Mouse (Mus musculus) heart, embryonic 12.5 days (tissue): ENCODE data around the gene Eif3k. TPM values are rescaled to one million over a fixed set of nuclear protein-coding genes. Genes with fewer than 3 reads are reported as not detected.

Source experiments
- ATAC-seq: fragments of 200-750 bp; cut with Nextera tagmentation; 2 replicates; pipeline ENCODE4 v1.8.0; 2017; ENCODE audit warnings: moderate TSS enrichment, moderate library complexity; ENCODE audit not compliant: insufficient number of reproducible peaks, low FRiP score
- H3K27ac ChIP-seq: fragments of 300-500 bp; sonication (generic); 2 replicates; pipeline ENCODE4 v1.5.1; 2016; ENCODE audit warnings: mild to moderate bottlenecking, moderate library complexity; ENCODE audit not compliant: poor library complexity, severe bottlenecking
- H3K27me3 ChIP-seq: fragments of 300-500 bp; sonication (generic); replicated peaks from 2 replicates; pipeline ENCODE4 v1.6.1; 2016; ENCODE audit warnings: mild to moderate bottlenecking, moderate library complexity
- H3K36me3 ChIP-seq: fragments of 300-500 bp; sonication (generic); 2 replicates; pipeline ENCODE4 v1.6.1; 2016; ENCODE audit warnings: mild to moderate bottlenecking, moderate library complexity
- H3K4me1 ChIP-seq: fragments of 300-500 bp; sonication (generic); replicated peaks from 2 replicates; pipeline ENCODE4 v1.6.1; 2016; ENCODE audit warnings: mild to moderate bottlenecking
- H3K4me2 ChIP-seq: fragments of 300-500 bp; sonication (generic); 2 replicates; pipeline ENCODE4 v1.6.1; 2016; ENCODE audit warnings: mild to moderate bottlenecking, moderate library complexity
- H3K4me3 ChIP-seq: fragments of 300-500 bp; sonication (generic); 2 replicates; pipeline ENCODE4 v1.5.1; 2016; ENCODE audit warnings: mild to moderate bottlenecking
- H3K9ac ChIP-seq: fragments of 300-500 bp; sonication (generic); 2 replicates; pipeline ENCODE4 v1.6.1; 2016; ENCODE audit warnings: mild to moderate bottlenecking, moderate library complexity
- H3K9me3 ChIP-seq: fragments of 300-500 bp; sonication (generic); replicated peaks from 2 replicates; pipeline ENCODE4 v1.6.1; 2016; ENCODE audit warnings: mild to moderate bottlenecking, moderate library complexity
- WGBS: fragments of 180-500 bp; shearing (Covaris S2); methylation state at CpG from one replicate; pipeline ENCODE4 v1.1.7; 2016; 5-methylcytosine and 5-hydroxymethylcytosine counted together
- polyA plus RNA-seq: library from polyadenylated mRNA; unstranded; fragments of >200 nt; fragmentation: Nextera tagmentation; extraction: Ambion mirVana; gene quantifications from 2 replicates; pipeline ENCODE4 v1.2.1, GENCODE M21; 2016

Gene Eif3k
- polyA plus RNA-seq: 254 and 255 TPM in 2 replicates

DNA sequence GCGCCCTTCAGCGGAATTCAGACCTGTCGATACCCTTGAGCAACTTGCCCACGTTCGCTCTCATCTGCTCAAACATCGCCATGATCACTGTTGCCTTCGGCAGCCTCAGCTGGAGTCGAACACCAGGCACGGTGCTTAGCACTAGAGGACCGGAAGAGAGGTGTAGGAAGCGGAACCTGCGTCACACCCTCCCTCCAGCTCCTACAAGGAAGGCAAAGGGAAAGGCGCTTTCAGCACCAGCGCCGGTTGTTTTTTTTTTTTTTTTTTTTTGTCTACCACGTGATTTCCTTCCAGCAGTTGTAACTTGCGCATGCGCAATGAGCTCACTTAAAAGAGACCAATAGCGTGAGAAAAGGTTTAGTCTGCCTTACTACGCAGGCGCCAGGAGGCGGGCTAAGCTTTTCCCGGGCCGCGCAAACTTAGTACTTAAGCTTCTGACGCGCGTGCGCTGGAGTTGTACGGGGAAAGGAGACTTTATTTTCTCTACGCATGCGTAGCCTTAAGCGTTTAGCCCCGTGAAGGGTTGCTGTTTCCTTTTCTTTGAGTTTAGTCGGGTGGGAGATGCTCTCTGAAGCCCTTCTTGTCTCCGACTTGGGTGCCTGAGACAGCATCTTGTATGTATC, at the start of gene Eif3k, which contains the start of gene Map4k1:
Gene Eif3k, minus strand, starts transcription at position 214 of the 623 bp plus-strand sequence.
Gene Map4k1, plus strand, starts transcription at position 400 of the 623 bp plus-strand sequence.
- under 1% methylated on average over 36 of the region's 36 CpGs for WGBS
- Histone ChIP-seq H3K4me1 (peaks cover 18% of the 10 kb centered on the region), H3K27me3 (no peaks in the 10 kb centered on the region), H3K36me3 (peaks cover 31% of the 10 kb centered on the region), H3K9ac (peak within 1 kb of the TSS; percentile 82), H3K9me3 (no peaks in the 10 kb centered on the region), H3K27ac (peak within 1 kb of the TSS; percentile 67), H3K4me3 (peak within 1 kb of the TSS; percentile 66), H3K4me2 (peak within 1 kb of the TSS; percentile 94)
- peak; percentile 92 for ATAC-seq

DNA sequence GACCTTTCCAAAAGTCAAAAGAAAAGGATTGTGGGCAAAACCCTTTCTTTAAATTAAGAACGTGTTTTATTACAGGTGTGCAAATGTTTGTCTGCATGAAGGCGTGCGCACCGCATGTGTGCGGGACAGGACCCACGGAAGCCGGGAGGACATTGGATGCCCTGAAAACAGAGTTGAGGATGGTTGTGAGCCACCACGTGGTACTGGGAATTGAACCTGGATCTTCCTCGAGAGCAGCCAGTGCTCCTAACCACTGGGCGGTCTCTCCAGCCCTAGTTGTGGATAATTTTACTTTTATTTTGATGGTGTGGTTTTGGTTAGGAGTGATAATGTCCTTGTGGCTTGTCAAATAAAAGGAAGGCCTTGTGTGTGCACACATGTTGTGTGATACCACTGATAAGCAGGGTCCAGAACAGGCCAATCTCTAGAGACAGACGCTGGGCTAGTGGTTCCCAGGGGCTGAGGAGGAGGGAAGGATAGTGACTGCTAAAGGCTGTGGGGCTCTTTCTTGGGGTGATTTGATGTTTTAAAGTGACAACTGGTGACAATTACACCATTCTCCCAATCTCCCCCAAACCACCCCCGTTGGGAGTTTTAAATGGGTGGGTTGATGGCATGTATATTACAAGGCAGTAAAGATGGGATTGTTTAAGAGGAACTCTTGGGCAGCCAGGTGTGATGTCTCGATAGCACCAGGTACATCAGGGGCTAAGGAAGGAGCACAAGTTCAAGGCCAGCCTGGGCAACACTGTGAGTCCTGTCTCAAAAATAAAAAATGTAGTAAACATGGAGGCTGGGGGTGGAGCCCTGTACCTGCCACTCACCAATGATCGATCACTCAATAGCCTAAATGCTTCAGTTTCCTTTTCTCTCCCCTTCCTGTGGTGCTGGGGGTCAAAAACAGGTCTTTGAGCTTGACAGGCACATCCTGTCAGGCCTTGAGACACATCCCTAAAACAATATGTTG, 48.3 kb upstream of the Eif3k start:
- Histone ChIP-seq H3K9ac (no peak overlapping the region), H3K9me3 (no peaks in the 10 kb centered on the region; the same call in 1 of the 2 replicates)

DNA sequence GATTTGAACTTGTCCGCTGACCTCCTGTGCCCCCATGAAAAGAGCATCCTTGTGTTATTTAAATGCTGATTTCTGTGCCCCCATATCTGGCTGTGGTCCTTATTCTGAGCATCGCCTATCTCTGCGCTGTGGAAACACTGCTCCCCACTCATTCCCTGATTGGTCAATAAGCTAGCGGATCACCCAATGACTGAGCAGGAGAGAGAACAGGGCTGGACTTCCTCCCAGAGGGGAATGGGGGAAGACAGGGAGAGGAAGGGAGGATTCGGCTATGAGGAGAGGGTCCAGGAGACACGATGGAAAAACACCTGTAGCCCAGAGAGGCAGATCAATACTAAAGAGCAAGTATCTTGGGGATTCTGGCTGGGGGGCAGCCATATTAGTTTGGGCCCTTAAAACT, 47.1 kb upstream of the Eif3k start:
- 72% methylated on average over 6 of the region's 6 CpGs for WGBS
- H3K36me3 ChIP-seq: no peaks in the 10 kb centered on the region
- no peaks in the 10 kb centered on the region for H3K9me3 ChIP-seq
- no peak overlapping the region for H3K4me2 ChIP-seq
- no peak for ATAC-seq
- H3K27ac ChIP-seq: no peak overlapping the region
- no peak overlapping the region for H3K4me3 ChIP-seq
- no peak overlapping the region for H3K9ac ChIP-seq
- no peaks in the 10 kb centered on the region for H3K4me1 ChIP-seq
- H3K27me3 ChIP-seq: no peaks in the 10 kb centered on the region

More for the DNA sequence above, 48.3 kb upstream of the Eif3k start:
- Histone ChIP-seq H3K4me2 (no peak overlapping the region), H3K4me3 (no peak overlapping the region), H3K27me3 (no peaks in the 10 kb centered on the region), H3K36me3 (no peaks in the 10 kb centered on the region), H3K4me1 (no peaks in the 10 kb centered on the region), H3K27ac (no peak overlapping the region)
- 76% methylated on average over 14 of the region's 14 CpGs for WGBS
- ATAC-seq: peak; percentile 15; the same call in 1 of the 2 replicates

DNA sequence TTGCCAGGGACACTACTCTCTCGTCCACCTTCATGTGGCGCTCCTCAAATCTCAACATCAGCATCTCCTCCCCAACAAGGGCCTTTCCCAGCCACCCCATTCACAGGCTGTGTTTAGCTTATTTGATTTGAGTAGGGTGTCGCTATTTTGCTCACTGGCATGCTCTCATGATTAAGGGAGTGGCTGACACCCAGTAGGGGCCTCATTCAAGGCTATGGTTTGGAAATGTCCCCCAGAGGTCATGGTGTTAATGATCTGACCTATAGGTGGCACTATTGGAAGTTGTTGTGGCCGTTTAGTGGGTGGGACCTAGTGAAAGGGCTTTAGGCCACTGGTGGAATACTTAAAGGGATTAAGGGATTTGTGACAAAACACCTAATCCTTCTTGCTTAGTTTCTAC, 45.1 kb upstream of the Eif3k start:
- peaks cover 7% of the 10 kb centered on the region; the same call in 1 of the 2 replicates for H3K27me3 ChIP-seq
- H3K27ac ChIP-seq: no peak overlapping the region
- H3K9ac ChIP-seq: no peak overlapping the region
- ATAC-seq: no peak
- H3K9me3 ChIP-seq: no peaks in the 10 kb centered on the region
- no peaks in the 10 kb centered on the region for H3K4me1 ChIP-seq
- H3K36me3 ChIP-seq: no peaks in the 10 kb centered on the region
- no peak overlapping the region for H3K4me2 ChIP-seq
- H3K4me3 ChIP-seq: no peak overlapping the region
- 77% methylated on average over 4 of the region's 4 CpGs for WGBS

DNA sequence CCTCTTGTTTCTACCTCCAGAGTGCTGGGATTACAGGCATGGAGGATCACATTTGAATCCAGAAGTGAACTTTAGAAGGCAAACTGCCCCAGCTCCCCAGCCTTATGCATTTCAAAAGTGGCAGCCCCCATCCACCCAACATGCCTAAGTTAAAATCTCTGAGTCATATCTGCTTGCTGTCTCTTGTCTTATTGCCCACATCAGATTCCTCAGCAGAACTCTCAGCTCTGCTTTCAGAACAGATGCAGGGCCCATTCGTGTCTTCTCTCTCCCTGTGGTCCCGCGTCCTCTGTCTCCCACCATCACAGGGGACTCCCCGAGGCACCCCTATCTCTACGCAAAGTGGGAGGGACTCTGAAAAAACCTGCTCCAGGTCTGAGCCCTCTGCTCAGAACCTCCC, 44.5 kb upstream of the Eif3k start:
- no peaks in the 10 kb centered on the region for H3K4me1 ChIP-seq
- ATAC-seq: no peak
- 75% methylated on average over 5 of the region's 5 CpGs for WGBS

DNA sequence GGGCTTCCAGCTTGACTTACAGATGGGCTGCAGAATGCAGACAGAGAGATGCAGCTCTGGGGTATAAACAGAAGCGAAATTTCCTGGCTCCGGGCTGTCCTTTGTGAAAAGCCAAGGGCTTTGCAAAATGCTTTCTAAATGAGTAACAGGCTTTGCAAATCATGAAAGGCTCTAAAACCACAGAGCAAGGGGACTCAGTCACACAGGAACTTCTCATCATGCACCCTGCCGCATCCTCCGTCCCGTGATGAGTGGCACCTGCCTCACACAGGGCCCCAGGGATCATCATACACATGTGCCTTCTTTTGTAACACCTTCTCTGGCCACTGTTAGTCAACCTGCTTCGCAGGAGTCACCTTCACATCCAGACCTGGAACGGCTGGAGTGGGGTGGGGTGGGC, 43.9 kb upstream of the Eif3k start:
- no peaks in the 10 kb centered on the region for H3K4me1 ChIP-seq
- 71% methylated on average over 7 of the region's 7 CpGs for WGBS
- H3K27me3 ChIP-seq: peaks cover 17% of the 10 kb centered on the region

More for the DNA sequence above, 44.5 kb upstream of the Eif3k start:
- H3K4me2 ChIP-seq: no peak overlapping the region
- no peaks in the 10 kb centered on the region for H3K36me3 ChIP-seq
- no peak overlapping the region for H3K4me3 ChIP-seq
- H3K27ac ChIP-seq: no peak overlapping the region
- peaks cover 10% of the 10 kb centered on the region; the same call in 1 of the 2 replicates for H3K27me3 ChIP-seq
- H3K9ac ChIP-seq: no peak overlapping the region
- no peaks in the 10 kb centered on the region for H3K9me3 ChIP-seq

DNA sequence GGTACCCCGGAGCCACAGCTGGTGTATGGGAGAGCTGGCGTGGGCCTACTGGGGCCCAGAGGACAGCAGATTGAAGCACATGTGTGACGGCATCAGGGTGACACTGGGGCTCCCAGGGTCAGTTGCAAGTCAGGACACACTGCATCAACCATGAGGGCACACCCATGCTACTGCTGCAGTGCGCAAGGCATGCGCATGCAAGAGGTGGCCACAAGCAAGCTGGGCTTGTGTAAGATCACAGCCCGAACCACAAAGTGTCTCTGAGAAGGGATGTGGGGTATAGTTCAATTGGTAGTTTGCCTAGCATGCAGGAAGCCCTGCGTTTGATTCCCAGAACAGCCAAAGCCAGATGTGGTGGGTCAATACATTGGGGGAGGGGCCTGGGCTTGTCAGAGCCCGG, 41.9 kb upstream of the Eif3k start:
- Histone ChIP-seq H3K9ac (no peak overlapping the region), H3K27me3 (peaks cover 37% of the 10 kb centered on the region), H3K4me1 (peaks cover 8% of the 10 kb centered on the region), H3K36me3 (no peaks in the 10 kb centered on the region), H3K9me3 (no peaks in the 10 kb centered on the region), H3K27ac (no peak overlapping the region), H3K4me3 (no peak overlapping the region), H3K4me2 (no peak overlapping the region)
- ATAC-seq: no peak
- WGBS: 83% methylated on average over 8 of the region's 8 CpGs

More for the DNA sequence above, 43.9 kb upstream of the Eif3k start:
- no peaks in the 10 kb centered on the region for H3K36me3 ChIP-seq
- H3K9me3 ChIP-seq: no peaks in the 10 kb centered on the region
- ATAC-seq: no peak
- H3K9ac ChIP-seq: no peak overlapping the region
- no peak overlapping the region for H3K4me3 ChIP-seq
- no peak overlapping the region for H3K27ac ChIP-seq
- H3K4me2 ChIP-seq: no peak overlapping the region

DNA sequence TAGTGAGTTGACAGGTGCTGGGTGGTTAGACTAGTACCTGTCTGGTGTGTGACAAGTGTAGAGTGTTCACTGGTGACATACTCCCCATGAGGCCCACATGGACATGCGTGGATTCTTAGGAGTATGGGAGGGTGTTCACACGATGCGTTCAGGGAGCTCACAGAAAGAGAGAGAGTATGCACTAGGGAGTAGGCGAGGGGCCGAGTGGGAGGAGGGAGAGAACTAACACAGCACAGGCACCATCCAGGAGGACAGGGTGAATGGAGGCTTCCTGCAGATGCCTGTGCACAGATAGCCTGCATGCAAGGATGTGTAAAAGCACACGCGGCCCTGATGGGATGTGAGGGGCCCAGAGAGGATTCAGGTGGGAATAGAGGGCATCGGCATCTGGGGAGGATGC, 40.8 kb upstream of the Eif3k start:
- 85% methylated on average over 8 of the region's 8 CpGs for WGBS
- Histone ChIP-seq H3K4me1 (peaks cover 8% of the 10 kb centered on the region), H3K27me3 (peaks cover 47% of the 10 kb centered on the region), H3K27ac (no peak overlapping the region), H3K4me3 (no peak overlapping the region), H3K9ac (no peak overlapping the region), H3K36me3 (no peaks in the 10 kb centered on the region), H3K4me2 (no peak overlapping the region), H3K9me3 (no peaks in the 10 kb centered on the region)
- no peak for ATAC-seq

DNA sequence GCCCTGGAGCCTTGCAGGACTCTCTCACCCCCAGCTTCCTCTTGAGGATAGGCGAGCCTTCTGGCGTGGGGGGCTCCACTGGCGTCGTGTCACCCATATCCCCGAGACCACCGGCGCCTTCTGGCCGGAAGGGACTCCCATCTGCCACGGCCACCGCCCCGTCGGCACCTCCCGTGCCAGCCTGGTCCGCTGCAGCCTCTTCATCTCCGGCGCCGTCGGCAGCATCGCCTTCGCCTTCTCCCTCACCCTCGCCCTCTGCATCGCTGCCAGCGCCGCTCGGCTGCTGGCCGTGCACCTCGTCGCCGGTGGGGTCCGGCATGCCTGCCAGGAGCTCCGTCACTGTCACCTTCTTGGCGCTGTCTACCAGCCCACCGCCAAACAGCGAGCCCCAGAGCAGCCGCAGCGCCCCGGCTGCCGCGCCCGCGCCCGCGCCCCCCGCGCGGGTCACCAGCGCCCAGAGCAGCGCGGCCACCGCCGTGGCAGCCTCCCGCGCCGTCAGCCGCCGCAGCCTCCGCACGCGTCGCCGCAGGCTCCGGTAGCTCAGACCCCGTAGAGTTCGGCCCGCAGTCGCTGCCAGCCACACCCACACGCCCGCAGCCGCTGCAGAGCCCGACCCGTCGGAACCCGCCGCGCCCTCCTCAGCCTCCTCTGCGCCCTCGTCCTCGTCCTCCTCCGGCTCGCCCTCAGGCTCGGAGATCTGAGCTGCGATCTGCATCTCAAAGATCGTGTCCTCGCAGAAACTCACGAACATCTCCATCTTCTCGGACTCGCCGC, 38.0 kb upstream of the Eif3k start:
- H3K27ac ChIP-seq: no peak overlapping the region
- H3K27me3 ChIP-seq: peaks cover 56% of the 10 kb centered on the region
- peak overlapping the region; percentile 78 for H3K4me2 ChIP-seq
- H3K9me3 ChIP-seq: peaks cover 8% of the 10 kb centered on the region
- peak overlapping the region; percentile 53 for H3K4me3 ChIP-seq
- no peaks in the 10 kb centered on the region for H3K36me3 ChIP-seq
- H3K4me1 ChIP-seq: peaks cover 8% of the 10 kb centered on the region
- no peak for ATAC-seq
- H3K9ac ChIP-seq: peak overlapping the region; percentile 61
- 4% methylated on average over 88 of the region's 88 CpGs for WGBS

DNA sequence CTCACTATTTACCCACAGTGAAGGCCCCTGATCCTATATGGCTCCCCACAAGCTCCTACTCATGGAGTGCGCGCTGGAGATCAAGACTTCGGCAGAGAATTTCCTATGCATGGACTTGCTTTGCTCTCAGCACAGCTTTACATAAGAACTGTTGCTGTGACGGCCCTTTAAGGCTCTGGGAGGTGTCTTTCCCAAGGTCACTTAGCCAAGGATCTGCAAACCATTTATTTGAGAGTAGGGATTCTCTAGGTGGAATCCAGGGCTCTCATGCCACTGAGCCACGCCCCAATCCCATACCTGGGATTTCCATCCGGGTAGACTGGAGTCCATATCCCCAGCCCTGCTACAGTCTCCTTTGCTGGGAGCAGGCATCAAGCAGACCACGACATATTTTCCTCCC, 35.6 kb upstream of the Eif3k start:
- WGBS: 82% methylated on average over 7 of the region's 7 CpGs
- peaks cover 10% of the 10 kb centered on the region for H3K9me3 ChIP-seq
- H3K36me3 ChIP-seq: no peaks in the 10 kb centered on the region
- no peak overlapping the region for H3K9ac ChIP-seq
- H3K4me3 ChIP-seq: no peak overlapping the region
- no peak for ATAC-seq
- H3K4me2 ChIP-seq: no peak overlapping the region
- no peak overlapping the region for H3K27ac ChIP-seq
- peaks cover 8% of the 10 kb centered on the region for H3K4me1 ChIP-seq
- peaks cover 51% of the 10 kb centered on the region for H3K27me3 ChIP-seq
